Mouse (Mus musculus): Measurements from ENCODE around the gene Pard3b.

The Pard3b gene

DNA sequence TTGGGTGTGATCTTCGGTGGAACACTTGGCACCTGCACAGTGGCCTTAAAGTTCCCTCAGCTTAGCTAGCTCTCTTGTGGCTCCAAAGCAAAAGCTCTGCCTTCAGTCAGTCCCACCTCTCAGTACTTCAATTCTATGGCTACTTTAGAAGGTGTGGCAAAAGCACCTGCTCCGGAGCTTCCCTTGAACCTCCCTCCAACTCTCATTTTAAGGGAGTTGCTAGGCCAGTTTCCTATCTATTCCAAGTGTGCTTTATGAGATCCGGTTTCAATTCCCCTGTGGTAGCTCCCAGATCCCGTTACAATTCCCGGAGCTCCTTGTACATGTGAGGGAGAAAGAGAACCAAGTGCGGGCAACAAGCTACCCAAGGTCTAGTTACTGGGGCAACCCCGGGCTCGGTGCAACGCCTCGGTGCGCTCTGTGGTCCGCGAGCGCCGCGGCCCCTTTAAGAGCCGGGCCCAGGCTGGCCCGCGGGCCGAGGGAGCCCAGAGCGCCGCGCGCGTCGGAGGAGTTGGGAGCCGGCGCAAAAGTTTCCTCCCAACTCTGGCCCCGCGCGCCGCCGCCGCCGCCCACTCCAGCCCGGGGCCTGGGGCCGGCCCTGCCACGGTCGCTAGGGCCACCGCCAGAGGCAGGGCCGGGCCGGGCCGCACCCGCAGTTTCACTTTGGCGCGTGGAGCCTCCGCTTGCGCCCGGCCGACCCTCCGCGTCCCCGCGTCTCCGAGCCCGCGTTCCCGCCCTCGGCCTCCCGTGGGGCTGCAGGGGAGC lies at the start of gene Pard3b:
Gene Pard3b, plus strand, starts transcription at position 478 of the 765 bp plus-strand sequence.
- DNase-seq (ENCODE audit: low read depth): no peak

DNA sequence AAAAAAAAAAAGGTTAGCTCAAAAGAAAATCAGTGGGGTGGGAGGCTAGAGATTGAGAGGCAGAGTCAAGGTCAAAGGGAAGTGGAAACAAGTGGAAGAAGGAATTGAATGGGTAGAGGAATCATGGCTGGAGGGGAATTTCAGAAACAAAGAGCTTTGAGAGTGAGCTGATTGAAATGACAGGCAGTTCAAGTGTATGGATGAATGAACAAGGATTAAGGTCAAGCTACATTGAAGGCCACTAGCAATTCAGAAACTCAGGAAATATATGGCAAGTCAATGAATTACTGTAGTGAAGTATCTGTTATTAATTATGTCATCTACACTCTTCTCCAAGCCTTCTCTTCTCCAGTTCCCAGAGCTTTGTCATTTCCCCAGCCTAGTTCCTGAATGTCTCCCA lies 22.4 kb upstream of the Pard3b start:
- no peak for DNase-seq (ENCODE audit: low read depth)

DNA sequence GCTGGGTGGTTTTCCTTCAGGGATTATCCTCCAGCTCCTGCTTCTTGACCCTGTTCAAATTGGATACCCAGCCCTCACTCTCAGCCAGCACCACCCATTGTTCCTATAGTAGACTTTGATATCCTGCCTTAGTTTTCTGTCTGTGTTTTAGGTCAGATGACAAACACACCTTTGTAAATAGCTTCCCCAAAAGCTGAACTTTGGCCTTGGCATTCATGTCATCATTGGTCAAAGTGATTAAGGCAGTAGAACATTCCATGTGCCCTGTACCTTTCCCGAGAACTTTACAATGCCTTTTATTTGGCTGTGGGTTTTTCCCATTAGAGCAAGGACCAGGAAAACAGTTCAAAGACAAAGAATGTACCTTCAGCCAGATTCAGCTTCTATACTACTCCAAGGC lies 18.0 kb upstream of the Pard3b start:
- DNase-seq (ENCODE audit: low read depth): no peak

DNA sequence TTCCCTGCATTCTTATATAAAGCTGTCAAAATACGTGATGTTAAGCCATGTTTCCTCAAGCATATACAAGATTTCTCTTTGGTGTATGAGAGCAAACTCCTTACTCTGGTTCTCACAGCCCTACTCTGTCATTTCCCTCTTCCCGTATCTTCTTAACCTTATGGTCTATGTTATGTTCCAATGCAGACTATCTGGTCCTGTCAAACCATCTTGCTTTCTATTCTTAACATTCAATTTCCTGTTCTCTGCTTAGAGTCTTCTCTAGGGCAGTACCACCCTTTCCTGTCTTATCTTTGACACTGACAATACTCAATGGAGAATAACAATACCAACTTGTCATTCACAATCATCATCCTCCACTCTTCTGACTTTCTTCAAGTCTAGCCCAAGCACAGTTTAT lies 8.8 kb upstream of the Pard3b start:
- DNase-seq (ENCODE audit: low read depth): no peak

DNA sequence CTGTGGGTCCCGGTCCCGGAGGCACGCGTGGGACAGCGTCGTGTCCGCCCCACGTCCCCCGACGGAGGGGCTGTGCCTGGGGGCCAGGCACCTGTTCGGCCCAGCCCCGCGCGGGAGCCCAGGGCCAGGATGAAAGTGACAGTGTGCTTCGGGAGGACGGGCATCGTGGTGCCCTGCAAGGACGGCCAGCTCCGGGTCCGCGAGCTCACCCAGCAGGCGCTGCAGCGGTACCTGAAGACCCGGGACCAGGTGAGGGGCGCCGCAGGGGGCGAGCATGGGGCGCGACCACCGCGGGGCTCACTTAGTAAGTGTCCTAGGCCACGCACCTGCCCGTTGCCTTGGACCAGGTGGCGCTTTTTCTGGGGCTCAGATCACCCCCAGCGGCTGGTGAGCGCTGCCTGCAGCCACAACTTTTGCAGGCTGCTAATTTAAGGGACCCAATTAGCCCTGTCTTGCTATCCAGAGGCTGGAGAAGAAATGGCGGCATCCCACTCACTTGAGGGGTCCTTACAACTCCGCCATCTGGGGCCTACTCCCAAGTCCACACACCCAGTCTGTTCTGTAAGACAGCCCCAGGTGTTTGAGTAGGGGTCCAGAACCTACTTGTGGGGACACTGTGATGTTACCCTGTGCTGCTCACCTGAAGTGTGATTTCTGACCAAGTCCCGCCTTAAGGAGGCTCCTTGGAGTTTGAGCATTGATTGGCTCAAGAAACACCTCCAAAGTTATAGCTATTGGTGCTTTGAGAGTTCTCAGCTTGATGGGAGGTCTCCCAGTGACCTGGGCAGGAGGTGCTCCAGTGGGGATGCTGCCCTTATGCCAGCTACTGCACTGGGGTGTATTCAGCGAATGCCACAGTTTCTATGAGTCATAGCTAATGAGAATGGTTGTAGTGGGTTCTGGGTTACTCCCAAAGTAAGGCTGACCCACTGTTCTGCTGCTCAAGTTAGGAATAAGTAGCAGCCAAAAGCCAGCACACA lies 780 bp downstream of the Pard3b start:
- no peak for DNase-seq (ENCODE audit: low read depth)

DNA sequence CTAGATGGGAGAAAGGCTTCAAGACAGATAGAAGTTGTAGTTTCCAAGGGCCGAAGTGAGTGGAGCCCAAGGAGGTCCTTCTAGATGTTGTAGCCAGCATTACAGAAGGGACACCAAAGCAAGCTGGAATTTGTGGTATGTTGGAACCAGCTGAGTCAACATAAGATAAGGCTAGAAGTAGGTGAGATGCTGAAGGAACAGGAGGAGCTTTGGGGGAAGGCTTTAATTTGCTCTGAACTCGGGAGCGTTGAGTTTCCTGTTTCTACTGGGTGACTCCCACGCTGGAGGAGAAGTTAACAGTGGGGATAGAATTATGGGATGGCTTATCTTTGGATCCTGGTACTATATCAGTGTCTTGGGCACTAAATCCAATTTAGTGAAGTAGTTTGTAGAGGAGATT lies 3.3 kb downstream of the Pard3b start:
- DNase-seq (ENCODE audit: low read depth): no peak

DNA sequence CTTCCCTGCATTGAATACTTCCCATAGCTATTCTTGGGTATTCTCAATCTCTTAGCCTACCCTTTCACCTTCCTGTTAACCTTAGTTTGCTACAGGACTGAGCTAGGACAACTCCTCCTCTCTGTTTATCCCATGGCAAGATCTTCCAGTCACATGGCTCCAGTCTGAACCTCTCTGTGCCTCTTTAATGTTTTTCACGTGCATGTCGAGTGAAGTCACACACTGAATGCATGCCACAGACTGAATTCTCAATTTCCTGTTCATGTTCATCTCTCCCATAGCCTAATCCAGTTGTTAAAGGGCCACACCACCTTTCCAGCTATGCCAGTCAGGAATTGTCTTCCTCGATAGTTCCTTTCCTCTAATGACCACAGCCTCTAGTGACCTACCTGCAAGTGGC lies 6.4 kb downstream of the Pard3b start:
- DNase-seq (ENCODE audit: low read depth): no peak

DNA sequence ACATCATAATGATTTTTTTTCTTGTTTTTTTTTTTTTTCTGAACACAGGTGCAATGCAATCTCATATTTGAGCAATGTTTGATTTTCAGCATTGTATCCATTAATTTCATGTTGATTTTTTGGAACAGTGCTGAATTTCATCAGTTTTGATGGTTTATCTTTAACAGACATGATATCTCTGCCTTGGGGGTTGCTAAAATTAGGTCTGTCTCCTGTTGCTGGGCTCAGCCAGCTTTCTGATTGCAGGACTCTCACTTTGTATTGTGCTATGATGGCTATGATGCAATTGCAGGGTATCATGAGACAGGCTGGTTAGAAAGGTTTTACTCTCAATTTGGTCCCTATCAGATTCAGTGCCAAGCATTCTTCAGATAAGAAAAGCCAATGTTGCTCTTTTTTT lies 11.3 kb downstream of the Pard3b start:
- no peak for DNase-seq (ENCODE audit: low read depth)

DNA sequence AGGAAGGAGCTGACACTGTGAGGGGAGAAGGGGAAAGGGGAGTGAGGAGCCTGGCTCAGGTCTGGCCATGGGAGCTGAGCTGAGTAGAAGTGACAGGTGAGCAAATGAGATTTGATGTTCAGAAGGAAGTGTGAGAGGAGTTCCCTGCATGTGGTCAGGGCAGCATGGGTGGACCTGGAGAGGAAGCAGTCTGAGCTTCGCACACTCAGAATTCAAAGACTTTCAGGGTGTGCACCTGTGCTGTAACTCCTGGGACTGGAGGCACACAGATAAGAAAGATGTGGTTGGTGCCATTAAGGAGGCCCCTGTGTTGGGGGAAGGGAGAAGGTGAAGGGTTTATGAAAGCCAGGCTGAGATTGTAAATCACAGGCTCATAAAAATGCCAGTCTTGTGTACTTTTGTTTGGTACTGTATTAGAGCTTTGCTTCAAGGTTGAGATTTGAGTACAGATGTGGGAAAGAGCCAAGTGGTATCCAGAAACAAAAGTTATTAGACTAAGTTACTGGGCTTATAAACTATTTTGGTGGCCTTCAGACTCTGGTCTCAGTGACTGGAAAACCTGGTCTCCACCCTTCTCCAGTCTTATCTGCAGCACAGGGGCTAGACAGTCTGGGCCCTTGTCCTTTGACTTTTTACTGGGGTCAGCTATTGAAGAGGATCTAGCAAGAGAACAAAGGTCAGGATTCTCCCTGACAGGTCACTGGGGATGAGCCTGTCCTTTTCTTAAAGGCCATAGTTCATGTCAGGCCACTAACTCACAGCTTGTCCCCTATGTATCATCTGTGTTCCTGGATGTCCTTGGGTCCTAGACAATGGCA lies 13.0 kb downstream of the Pard3b start:
- DNase-seq (ENCODE audit: low read depth): no peak

DNA sequence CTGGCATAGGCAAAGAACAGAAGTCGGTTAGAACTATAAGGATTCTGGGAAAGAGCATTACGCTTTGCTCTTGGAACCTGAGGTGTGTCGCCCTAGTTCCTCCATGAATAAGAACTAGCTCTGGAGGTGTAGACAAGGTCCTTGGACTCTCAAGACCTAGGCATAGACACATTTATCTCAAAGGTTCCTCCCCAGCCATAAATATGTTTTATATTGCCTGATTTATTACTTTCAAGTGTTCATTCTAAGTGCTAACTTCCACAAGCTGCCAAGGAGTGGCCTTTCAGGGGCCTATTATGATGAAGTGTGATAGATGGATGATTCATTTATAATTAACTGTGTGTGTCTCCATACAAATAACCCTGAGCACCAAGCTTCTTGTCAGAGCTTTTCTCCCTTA lies 19.1 kb downstream of the Pard3b start:
- no peak for DNase-seq (ENCODE audit: low read depth)

DNA sequence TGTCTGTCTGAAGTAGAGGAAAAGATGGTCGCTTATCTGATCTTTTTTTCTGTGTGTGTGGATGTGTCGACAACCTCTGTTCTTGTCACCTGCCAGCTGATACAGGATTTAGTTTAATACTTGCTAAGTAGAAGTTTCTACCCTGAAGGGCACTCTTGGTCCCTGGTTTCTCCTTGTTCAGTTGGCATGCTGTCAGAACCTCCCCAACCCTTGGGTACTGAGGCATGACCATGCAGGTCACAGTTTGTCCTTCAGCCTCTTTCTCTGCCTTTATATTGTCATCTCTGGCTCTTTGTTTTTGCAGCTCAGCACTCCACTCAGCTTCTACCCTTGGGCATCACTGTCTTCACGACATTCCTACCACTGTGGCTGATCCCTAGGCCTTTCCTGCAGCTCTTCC lies 21.3 kb downstream of the Pard3b start:
- no peak for DNase-seq (ENCODE audit: low read depth)

DNA sequence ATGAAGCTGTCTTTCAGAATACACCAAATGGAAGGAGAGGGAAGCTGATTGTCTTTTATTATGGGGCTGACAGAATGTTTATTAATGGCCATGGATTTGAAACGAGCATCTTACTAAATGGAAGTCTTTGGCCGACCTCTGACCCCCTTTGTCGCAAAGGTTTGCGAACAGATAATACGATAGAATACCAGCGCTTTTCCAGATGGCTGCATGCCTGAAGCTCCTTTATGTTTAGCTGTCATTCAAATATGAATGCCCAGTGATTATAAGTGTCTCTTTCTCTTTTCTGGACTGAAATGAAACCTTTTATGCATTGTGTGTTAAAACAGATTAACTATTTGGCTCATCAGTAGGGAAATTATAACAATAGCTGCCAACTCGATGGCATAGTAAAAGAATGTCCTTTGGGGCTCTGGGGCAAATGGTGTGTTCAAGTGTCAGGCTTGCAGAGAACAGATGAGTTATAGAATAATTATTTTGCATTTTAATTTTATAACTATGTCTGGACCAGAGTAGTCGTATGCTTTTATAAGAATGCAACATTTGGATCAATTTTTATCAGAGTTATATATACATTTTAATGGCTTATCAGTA lies 46.7 kb downstream of the Pard3b start:
- DNase-seq (ENCODE audit: low read depth): no peak

DNA sequence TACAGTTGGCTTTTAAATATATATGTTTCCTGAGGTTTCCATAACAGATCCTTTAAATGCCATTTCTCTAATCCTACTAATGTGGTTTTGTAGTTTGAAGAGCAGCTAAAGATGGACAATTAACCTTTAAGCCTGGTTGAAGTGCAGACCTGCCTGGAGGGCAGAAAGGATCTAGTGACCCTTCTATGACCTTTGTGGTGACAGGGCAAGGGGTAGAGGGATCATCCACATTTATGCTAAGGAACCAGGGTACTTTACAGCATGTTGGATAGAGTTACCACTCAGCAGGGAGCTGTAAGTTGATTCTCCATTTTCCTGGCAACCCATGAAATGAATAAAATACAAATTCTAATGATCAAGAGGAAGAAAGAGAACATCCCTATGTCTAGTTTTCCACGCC lies 47.3 kb downstream of the Pard3b start:
- no peak for DNase-seq (ENCODE audit: low read depth)

DNA sequence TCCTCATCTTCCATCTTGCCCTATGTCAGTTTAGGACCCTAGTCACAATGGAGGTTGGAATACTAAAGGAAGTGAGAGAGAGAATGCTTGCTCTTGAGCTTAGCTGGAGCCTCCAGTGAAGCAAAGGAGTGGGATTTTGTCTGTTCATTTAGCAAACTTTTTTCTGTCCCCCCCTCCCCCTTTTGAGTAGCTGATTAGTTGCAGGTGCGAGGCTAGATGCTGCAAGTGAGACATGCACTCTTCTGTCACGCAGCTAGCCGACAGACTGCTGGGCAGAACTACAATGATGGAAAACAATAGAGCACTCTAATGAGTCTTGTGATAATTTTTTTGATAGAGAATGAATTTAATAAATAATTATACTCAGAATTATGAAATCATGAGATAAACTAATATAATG lies 49.7 kb downstream of the Pard3b start:
- no peak for DNase-seq (ENCODE audit: low read depth)

DNA sequence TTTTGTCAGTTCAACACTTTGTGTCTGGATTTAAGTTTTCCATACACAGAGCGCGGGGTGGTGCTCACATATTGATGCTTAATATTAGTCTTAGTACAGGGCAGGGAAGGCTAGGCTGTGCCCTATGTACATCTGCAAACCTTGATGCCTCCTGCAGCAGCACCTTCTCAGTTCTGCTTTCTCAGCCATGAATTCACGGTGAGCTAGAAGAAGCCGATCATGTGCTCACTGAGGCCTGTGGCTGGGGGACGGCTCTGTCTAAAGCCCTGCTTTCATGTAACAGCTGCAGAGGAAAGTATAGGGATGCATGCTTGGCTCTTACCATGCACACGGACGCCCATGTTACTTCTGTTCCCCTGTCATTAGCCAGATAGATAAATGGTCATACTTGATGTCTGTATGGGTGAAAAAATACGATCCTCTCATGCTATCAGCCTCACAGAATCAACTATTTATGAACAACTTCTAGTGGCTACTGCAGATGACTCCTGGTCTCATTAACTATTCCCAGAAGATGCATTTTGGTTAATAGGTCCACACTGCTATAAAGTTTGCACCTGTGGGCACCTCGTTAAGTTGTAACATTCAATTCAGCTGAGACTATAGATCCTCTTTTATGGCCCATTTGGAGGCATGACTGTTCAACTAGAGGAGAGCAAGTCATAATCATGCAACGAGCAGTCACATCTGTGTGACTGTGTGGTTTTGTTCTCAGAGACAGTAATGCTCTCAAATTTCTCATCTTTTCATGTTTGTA lies 60.0 kb downstream of the Pard3b start:
- no peak for DNase-seq (ENCODE audit: low read depth)

DNA sequence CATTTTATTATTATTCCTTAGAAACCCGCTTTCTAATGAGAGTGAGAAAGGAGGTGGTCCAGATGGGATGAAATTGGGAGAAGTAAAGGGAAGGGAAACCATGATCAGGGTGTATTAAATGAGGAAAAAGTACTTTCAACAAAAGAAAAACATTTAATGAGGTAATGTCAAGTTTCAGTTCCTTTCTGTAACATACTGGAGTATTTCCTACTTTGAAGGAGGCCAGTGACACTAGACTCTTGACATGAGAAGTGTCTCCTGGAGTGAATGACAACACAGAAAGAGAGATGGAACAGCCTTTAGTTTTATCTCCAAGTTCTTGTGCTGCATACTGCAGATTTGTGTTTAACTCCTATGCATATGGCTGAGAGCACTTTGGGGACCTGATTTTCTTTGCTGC lies 71.2 kb downstream of the Pard3b start:
- DNase-seq (ENCODE audit: low read depth): no peak

DNA sequence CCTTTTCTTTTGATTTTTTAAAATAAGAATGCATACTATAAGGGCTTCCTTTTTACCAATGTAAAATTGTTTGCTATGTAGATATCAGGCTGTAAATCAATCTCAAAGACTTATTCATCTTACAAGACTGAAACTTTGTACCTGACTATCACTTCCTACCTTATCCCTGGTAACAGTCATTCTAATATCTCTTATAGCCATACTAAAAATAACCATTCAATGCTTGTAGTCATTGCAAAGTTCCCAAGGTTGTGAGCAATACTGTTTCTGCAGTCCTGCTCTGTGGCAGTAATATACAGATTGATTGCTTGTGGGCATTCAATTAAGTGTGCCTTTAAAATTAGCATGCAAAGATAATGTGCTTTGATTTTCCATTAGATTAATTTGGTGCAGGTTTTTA lies 72.9 kb downstream of the Pard3b start:
- no peak for DNase-seq (ENCODE audit: low read depth)

DNA sequence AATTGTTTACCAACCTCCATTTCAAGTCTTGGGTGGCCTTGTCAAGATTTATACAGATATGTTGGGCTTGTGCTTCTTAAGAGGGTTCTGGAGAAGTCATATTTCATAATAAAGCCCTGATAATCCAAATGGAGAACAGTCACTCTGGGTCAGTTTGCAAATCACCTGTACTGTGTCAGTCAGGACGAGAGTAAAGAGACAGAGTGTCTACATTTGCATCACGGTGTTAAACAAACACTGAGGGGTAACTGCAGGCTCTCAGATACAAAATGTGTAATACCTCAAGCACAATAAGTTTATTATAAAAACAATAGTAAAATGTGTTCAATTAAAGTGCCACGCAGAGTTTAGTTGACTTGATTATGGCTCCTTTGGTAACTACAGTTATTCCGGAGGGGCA lies 91.0 kb downstream of the Pard3b start:
- no peak for DNase-seq (ENCODE audit: low read depth)

DNA sequence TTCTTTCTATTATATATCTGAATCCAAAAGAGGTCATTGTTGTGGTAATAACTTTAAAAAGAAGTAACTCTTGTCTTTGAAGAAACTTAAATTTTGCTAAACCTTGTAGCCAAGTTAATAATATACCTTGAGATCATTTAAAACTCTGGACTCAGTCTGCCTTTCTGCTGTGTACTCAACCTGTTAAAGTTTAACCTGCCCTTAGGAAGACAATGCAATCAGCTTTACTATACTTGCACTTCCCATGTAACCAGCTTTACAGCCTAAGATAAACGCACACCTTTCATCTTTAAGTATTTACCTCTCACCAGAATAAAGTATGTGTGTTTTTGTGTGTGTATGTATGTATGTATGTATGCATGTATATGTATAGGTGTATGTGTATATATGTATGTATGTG lies 97.9 kb downstream of the Pard3b start:
- DNase-seq (ENCODE audit: low read depth): no peak

DNA sequence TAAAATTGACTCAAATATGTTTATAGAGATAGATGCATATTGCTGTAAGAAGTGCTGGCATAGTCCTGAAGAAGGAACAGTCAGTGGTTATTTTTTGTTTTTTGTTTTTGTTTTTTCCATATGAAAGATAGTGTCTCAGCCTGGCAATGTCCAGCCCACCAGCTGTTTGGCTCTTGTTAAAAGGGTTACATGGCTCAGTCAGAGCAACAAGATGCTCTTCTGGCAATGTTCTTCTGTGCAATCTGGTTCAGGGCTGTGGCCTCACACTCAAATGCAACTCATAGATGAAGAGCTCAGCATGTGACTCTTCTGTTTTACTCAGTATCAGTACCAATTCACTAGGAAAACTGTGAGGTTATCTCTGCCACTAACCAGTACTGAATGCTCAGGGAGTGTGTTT lies 104.2 kb downstream of the Pard3b start:
- DNase-seq (ENCODE audit: low read depth): no peak

DNA sequence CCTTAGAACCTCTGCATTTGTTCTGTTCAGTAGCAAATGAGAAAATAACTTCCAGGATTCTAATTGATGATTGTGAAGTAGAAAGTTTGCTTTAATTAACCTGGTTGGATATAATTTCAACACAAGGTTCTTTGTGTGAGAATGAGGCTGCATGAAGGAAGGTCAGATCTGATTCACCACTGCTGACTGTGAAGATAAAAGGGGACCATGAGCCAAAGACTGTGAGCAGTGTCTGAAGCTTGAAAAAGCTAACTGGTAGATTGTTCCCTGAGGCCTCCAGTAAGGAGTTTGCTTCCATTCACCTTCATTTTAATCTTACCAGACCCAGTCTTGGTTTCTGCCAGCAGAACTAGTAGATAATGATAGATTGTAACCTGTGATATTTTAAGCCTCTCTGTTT lies 108.9 kb downstream of the Pard3b start:
- DNase-seq (ENCODE audit: low read depth): no peak
